Mouse (Mus musculus) olfactory bulb, adult 2 months (tissue): Measurements from ENCODE around the gene Galr3.

Experiments
- CTCF ChIP-seq: fragments of 200-500 bp; IDR thresholded peaks from 2 replicates; pipeline ENCODE4 v1.5.1; 2012; ENCODE audit warnings: low read depth, mild to moderate bottlenecking, low read length, moderate library complexity; ENCODE audit not compliant: insufficient read depth
- POLR2A ChIP-seq: fragments of 200-500 bp; IDR thresholded peaks from 2 replicates; pipeline ENCODE4 v1.6.1; 2012; ENCODE audit warnings: mild to moderate bottlenecking, low read depth, low read length, moderate library complexity; ENCODE audit not compliant: insufficient read depth

- TF ChIP-seq POLR2A (no peak), CTCF (no peak)
Measured at GRCm38 (mm10) chr15:79066276-79066675, 24.6 kb downstream of the Galr3 start.
